Mouse (Mus musculus): ENCODE measurements around the gene Kif1a. TPM values are rescaled to one million over a fixed set of nuclear protein-coding genes. Genes with fewer than 3 reads are reported as not detected.
A peak's percentile ranks its signal among the peaks of the same experiment; 100 is the strongest.

Gene Kif1a
- polyA plus RNA-seq, 1 experiment from 2014 or later = 19.9 TPM

DNA sequence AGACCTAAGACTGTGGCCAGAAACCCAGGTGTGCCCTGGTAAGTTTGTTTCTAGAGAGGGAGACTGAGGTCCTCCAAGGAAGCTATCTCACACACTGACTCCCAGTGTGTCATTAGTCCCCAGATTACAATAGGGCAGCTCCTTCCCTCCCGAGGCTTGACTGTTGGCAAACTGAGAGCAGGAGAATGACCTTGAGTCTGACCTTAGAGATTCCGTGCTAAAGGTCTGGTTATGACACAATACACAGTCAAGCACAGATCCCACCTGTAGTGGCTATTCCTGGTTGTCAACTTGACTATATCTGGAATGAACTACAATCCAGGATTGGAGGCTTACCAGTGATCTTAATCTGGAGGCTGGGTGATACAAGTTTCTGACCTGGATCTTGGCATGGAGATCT is 71.7 kb downstream of the Kif1a start:
- ATAC-seq (replicated peaks; ENCODE audit: insufficient number of reproducible peaks, low FRiP score, low TSS enrichment, low read depth) (no peak), DNase-seq (ENCODE audit: low spot score) (no peak)
- Histone ChIP-seq H3K36me3 (replicated peaks; ENCODE audit: control insufficient read depth, insufficient read depth, low read depth, low read length) (no peaks in the 10 kb centered on the region), H3K4me1 (ENCODE audit: control insufficient read depth, insufficient read depth, low read length) (no peaks in the 10 kb centered on the region), H3K9ac (replicated peaks; ENCODE audit: low read length) (no peak overlapping the region), H3K27ac (replicated peaks; ENCODE audit: low read depth, low read length) (no peak overlapping the region), H3K4me2 (ENCODE audit: low read depth, low read length) (no peak overlapping the region), H3K27me3 (ENCODE audit: control insufficient read depth, insufficient read depth, low read length) (no peaks in the 10 kb centered on the region), H3K4me3 (ENCODE audit: low read depth, low read length) (no peak overlapping the region), H3K9me3 (replicated peaks; ENCODE audit: control insufficient read depth, low read length) (no peaks in the 10 kb centered on the region)
- 64% methylated on average over 2 of the region's 2 CpGs for WGBS

DNA sequence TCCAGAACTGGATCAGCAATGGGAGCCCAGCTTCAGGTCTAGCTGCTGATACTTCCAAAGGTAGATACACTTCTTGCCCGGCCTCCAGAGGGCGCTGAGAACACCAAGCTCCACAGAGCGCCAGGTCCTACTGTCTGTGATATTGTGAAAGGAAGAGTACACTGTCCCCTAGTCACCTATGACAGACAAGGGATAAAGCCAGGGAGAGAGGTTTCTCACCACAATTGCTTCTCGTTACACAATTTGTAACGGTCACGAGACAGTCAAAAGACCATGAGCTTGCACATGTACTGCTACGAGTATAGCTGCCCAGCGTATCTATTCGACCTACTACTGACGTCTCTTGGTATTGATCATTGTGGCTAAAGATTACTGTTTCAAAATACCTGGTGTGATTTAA is 72.4 kb downstream of the Kif1a start:
- Histone ChIP-seq H3K4me1 (ENCODE audit: control insufficient read depth, insufficient read depth, low read length) (no peaks in the 10 kb centered on the region), H3K4me3 (ENCODE audit: low read depth, low read length) (no peak overlapping the region), H3K27ac (replicated peaks; ENCODE audit: low read depth, low read length) (no peak overlapping the region), H3K36me3 (replicated peaks; ENCODE audit: control insufficient read depth, insufficient read depth, low read depth, low read length) (no peaks in the 10 kb centered on the region), H3K27me3 (ENCODE audit: control insufficient read depth, insufficient read depth, low read length) (no peaks in the 10 kb centered on the region), H3K4me2 (ENCODE audit: low read depth, low read length) (no peak overlapping the region), H3K9me3 (replicated peaks; ENCODE audit: control insufficient read depth, low read length) (no peaks in the 10 kb centered on the region), H3K9ac (replicated peaks; ENCODE audit: low read length) (no peak overlapping the region)
- ATAC-seq (replicated peaks; ENCODE audit: insufficient number of reproducible peaks, low FRiP score, low TSS enrichment, low read depth) = no peak
- WGBS = 92% methylated on average over 10 of the region's 10 CpGs
- no peak for DNase-seq (ENCODE audit: low spot score)

DNA sequence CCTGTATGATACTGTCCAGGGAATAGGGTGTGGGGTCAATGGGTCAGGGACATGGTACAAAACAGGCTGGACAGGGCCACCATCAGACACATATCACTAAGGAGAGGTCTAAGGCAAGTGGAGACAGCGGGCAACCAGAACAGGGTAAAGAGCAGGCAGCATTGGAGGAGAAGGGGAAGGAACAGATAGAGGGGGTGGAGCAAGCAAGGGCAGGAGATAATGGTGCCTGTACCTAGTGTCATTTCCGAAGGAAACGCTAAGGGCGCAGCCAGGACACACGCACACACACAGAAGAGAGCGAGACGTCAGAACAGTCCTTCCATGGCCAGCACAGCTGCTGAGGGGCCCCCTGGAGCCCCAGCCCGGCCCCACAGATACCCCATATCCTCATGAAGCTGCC is 75.2 kb downstream of the Kif1a start:
- 84% methylated on average over 8 of the region's 8 CpGs for WGBS
- Histone ChIP-seq H3K9me3 (replicated peaks; ENCODE audit: control insufficient read depth, low read length) (no peaks in the 10 kb centered on the region), H3K27me3 (ENCODE audit: control insufficient read depth, insufficient read depth, low read length) (no peaks in the 10 kb centered on the region; the same call in 1 of the 2 replicates), H3K27ac (replicated peaks; ENCODE audit: low read depth, low read length) (no peak overlapping the region), H3K4me2 (ENCODE audit: low read depth, low read length) (no peak overlapping the region), H3K9ac (replicated peaks; ENCODE audit: low read length) (no peak overlapping the region), H3K36me3 (replicated peaks; ENCODE audit: control insufficient read depth, insufficient read depth, low read depth, low read length) (no peaks in the 10 kb centered on the region), H3K4me3 (ENCODE audit: low read depth, low read length) (no peak overlapping the region), H3K4me1 (ENCODE audit: control insufficient read depth, insufficient read depth, low read length) (no peaks in the 10 kb centered on the region)
- DNase-seq (ENCODE audit: low spot score) = no peak
- no peak for ATAC-seq (replicated peaks; ENCODE audit: insufficient number of reproducible peaks, low FRiP score, low TSS enrichment, low read depth)

- no peak overlapping the region for H3K4me2 ChIP-seq (ENCODE audit: low read depth, low read length)
- 83% methylated on average over 4 of the region's 4 CpGs for WGBS
- H3K27ac ChIP-seq (replicated peaks; ENCODE audit: low read depth, low read length) = no peak overlapping the region
- ATAC-seq (replicated peaks; ENCODE audit: insufficient number of reproducible peaks, low FRiP score, low TSS enrichment, low read depth) = no peak
- no peak overlapping the region for H3K9ac ChIP-seq (replicated peaks; ENCODE audit: low read length)
- no peaks in the 10 kb centered on the region for H3K4me1 ChIP-seq (ENCODE audit: control insufficient read depth, insufficient read depth, low read length)
- no peaks in the 10 kb centered on the region; the same call in 1 of the 2 replicates for H3K27me3 ChIP-seq (ENCODE audit: control insufficient read depth, insufficient read depth, low read length)
- H3K9me3 ChIP-seq (replicated peaks; ENCODE audit: control insufficient read depth, low read length) = no peaks in the 10 kb centered on the region
- no peaks in the 10 kb centered on the region for H3K36me3 ChIP-seq (replicated peaks; ENCODE audit: control insufficient read depth, insufficient read depth, low read depth, low read length)
- H3K4me3 ChIP-seq (ENCODE audit: low read depth, low read length) = no peak overlapping the region
- no peak for DNase-seq (ENCODE audit: low spot score)
Observed at GRCm38 (mm10) chr1:93020602-93021001, 81.1 kb downstream of the Kif1a start.

- DNase-seq (ENCODE audit: low spot score) (no peak), ATAC-seq (replicated peaks; ENCODE audit: insufficient number of reproducible peaks, low FRiP score, low TSS enrichment, low read depth) (no peak)
- Histone ChIP-seq H3K9ac (replicated peaks; ENCODE audit: low read length) (no peak overlapping the region), H3K4me2 (ENCODE audit: low read depth, low read length) (no peak overlapping the region), H3K4me3 (ENCODE audit: low read depth, low read length) (no peak overlapping the region), H3K36me3 (replicated peaks; ENCODE audit: control insufficient read depth, insufficient read depth, low read depth, low read length) (no peaks in the 10 kb centered on the region), H3K27ac (replicated peaks; ENCODE audit: low read depth, low read length) (no peak overlapping the region), H3K9me3 (replicated peaks; ENCODE audit: control insufficient read depth, low read length) (no peaks in the 10 kb centered on the region), H3K27me3 (ENCODE audit: control insufficient read depth, insufficient read depth, low read length) (no peaks in the 10 kb centered on the region; the same call in 1 of the 2 replicates), H3K4me1 (ENCODE audit: control insufficient read depth, insufficient read depth, low read length) (no peaks in the 10 kb centered on the region)
- WGBS = 84% methylated on average over 10 of the region's 10 CpGs
Observed at GRCm38 (mm10) chr1:93018716-93019115, 83.0 kb downstream of the Kif1a start.

DNA sequence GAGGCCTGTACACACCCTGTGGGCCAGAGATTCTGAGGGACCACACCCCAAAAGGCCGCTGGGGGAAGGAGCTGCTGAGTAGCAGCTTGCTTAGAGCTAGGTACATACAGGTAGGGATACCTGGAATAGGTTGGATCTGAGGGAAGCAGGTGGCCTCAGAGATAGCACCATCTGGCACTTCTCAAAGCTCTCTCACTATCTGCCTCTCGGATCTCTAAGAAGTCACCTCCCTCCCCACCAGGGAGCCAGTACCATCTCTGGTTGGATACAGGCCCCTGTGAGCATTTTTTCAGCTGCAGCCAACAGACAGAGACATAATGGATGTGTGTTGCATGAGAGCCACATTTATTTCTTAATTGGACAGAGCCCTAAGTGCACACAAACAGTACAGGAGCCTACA is 86.6 kb downstream of the Kif1a start:
- DNase-seq (ENCODE audit: low spot score) (no peak), ATAC-seq (replicated peaks; ENCODE audit: insufficient number of reproducible peaks, low FRiP score, low TSS enrichment, low read depth) (no peak)
- Histone ChIP-seq H3K36me3 (replicated peaks; ENCODE audit: control insufficient read depth, insufficient read depth, low read depth, low read length) (no peaks in the 10 kb centered on the region), H3K4me3 (ENCODE audit: low read depth, low read length) (no peak overlapping the region), H3K4me1 (ENCODE audit: control insufficient read depth, insufficient read depth, low read length) (no peaks in the 10 kb centered on the region), H3K9ac (replicated peaks; ENCODE audit: low read length) (no peak overlapping the region), H3K9me3 (replicated peaks; ENCODE audit: control insufficient read depth, low read length) (no peaks in the 10 kb centered on the region), H3K4me2 (ENCODE audit: low read depth, low read length) (no peak overlapping the region), H3K27ac (replicated peaks; ENCODE audit: low read depth, low read length) (no peak overlapping the region), H3K27me3 (ENCODE audit: control insufficient read depth, insufficient read depth, low read length) (no peaks in the 10 kb centered on the region)
- WGBS = 49% methylated on average over 2 of the region's 2 CpGs

DNA sequence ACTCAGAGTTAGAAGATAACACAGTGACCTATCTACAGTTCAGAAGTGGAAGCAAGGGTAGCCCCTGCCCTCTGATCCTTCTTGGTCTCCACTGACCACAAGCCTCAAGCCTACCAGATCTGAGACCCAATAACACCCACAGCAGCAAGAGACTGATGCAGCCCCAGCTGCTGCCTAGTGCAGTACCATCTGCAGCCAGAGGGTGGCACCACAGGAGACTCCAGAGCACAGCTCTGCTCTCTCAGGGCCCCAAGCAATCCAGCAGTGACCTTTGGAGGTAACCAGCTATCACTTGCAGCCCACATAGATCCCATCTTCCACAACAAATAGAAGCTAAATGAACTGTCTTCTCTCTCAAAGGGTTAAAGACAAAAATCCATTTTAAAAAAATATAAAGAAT is 87.3 kb downstream of the Kif1a start:
- H3K27ac ChIP-seq (replicated peaks; ENCODE audit: low read depth, low read length) = no peak overlapping the region
- H3K9me3 ChIP-seq (replicated peaks; ENCODE audit: control insufficient read depth, low read length) = no peaks in the 10 kb centered on the region
- ATAC-seq (replicated peaks; ENCODE audit: insufficient number of reproducible peaks, low FRiP score, low TSS enrichment, low read depth) (0 out of 2 replicates have a peak, but pooled peaks have one; percentile 41), DNase-seq (ENCODE audit: low spot score) (peak; percentile 76)
- H3K36me3 ChIP-seq (replicated peaks; ENCODE audit: control insufficient read depth, insufficient read depth, low read depth, low read length) = no peaks in the 10 kb centered on the region
- no peaks in the 10 kb centered on the region for H3K4me1 ChIP-seq (ENCODE audit: control insufficient read depth, insufficient read depth, low read length)
- no peak overlapping the region for H3K9ac ChIP-seq (replicated peaks; ENCODE audit: low read length)
- H3K27me3 ChIP-seq (ENCODE audit: control insufficient read depth, insufficient read depth, low read length) = no peaks in the 10 kb centered on the region
- no peak overlapping the region for H3K4me2 ChIP-seq (ENCODE audit: low read depth, low read length)
- no peak overlapping the region for H3K4me3 ChIP-seq (ENCODE audit: low read depth, low read length)

- ATAC-seq (replicated peaks; ENCODE audit: insufficient number of reproducible peaks, low FRiP score, low TSS enrichment, low read depth) (no peak), DNase-seq (ENCODE audit: low spot score) (no peak)
- Histone ChIP-seq H3K9ac (replicated peaks; ENCODE audit: low read length) (no peak overlapping the region), H3K36me3 (replicated peaks; ENCODE audit: control insufficient read depth, insufficient read depth, low read depth, low read length) (no peaks in the 10 kb centered on the region), H3K4me3 (ENCODE audit: low read depth, low read length) (no peak overlapping the region), H3K4me1 (ENCODE audit: control insufficient read depth, insufficient read depth, low read length) (no peaks in the 10 kb centered on the region), H3K27ac (replicated peaks; ENCODE audit: low read depth, low read length) (no peak overlapping the region), H3K4me2 (ENCODE audit: low read depth, low read length) (no peak overlapping the region), H3K9me3 (replicated peaks; ENCODE audit: control insufficient read depth, low read length) (no peaks in the 10 kb centered on the region), H3K27me3 (ENCODE audit: control insufficient read depth, insufficient read depth, low read length) (no peaks in the 10 kb centered on the region)
- 86% methylated on average over 4 of the region's 4 CpGs for WGBS
Observed at GRCm38 (mm10) chr1:93013367-93013766, 88.4 kb downstream of the Kif1a start.
